Mouse (Mus musculus) cerebellum, adult 11 months (tissue): ENCODE results near the gene Pitpnm3.

ENCODE experiments used
- DNase-seq: peaks from one replicate; pipeline ENCODE4 v3.0.0; 2022

Pitpnm3 gene

DNA sequence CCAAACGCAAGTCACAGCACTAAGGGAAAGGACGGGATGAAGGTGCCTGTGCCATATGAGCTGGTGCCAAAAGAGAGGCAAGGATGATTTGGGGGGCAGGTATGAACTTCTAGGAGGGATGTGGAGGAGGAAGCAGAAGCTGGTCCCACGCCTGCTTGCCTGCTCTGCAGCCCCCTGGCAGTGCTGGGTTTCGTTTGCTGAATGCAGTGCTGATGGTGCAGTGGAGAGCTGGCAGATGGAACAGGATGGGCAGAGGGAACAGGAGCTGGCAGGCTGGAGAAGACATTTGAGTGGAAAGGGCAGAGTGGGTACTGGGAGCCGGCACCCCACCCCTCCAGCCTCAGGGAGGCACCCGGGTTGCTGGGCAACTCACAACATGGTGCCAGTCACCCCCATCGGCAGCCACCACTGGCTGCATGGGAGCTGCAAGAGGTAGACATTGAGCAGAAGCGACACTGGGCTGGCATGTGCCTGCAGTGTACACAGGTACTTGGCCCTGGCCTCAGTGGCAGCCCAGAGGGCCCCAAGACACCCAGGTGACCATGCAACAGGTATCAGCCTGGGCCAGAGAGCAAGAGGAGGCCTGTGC lies 86.3 kb downstream of the Pitpnm3 start:
- DNase-seq = no peak

DNA sequence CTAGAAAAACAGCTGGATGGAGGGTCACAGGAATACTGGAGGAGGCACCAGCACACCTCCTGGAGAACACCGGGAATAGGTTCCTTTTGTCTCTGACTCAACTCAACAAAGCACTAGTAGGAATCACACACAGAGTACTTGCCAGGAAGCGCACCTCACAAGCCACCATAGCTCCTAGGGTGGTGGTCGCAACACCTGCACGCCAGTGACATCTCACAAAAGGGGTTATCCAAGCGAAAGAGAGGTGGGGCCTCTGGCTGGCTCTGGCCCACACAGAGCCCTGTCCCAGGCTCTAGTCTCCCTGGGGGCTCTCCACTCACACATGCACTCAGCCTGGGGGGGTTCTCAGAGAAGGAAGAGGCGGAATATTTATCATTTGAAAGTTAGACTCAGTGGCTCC lies 86.8 kb downstream of the Pitpnm3 start:
- DNase-seq = no peak

DNA sequence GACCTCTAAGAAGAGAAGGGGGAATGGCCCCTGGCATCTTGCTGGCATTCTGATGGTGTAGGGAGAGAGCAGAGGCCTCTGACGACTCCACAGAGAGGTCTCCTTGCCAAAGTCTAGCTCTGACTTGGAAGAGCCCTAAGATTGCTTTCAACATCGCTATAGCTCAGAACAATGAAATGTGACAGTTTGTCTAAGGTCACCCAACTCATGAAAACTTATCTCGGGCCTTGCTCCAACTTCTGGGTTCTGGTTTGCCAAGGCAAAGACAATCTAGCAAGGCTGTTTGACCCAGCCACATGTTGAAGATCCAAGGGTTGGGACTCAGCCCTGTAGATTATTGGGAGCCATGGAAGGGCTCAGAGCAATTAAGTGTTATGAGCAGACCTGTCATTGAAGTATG lies 91.3 kb downstream of the Pitpnm3 start:
- no peak for DNase-seq

DNA sequence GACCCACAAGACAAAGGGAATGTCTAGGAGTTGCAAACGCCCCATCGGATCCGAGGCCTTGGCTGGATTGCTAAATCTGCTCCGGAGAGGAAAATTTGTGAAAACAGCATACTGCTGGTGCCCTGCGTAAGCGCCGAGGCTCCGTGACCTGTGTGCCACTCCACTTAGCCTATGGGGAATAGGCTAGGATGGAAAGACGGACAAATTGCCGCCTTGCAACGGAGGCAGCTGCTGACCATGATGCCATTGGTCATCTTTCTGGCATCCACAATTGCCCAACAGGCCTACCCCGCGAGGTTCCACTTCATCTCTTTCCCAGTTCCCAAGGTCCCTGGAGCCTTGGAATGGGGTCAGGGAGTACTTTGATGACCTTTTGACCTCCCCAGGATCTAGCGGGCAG lies 92.9 kb downstream of the Pitpnm3 start:
- no peak for DNase-seq

DNA sequence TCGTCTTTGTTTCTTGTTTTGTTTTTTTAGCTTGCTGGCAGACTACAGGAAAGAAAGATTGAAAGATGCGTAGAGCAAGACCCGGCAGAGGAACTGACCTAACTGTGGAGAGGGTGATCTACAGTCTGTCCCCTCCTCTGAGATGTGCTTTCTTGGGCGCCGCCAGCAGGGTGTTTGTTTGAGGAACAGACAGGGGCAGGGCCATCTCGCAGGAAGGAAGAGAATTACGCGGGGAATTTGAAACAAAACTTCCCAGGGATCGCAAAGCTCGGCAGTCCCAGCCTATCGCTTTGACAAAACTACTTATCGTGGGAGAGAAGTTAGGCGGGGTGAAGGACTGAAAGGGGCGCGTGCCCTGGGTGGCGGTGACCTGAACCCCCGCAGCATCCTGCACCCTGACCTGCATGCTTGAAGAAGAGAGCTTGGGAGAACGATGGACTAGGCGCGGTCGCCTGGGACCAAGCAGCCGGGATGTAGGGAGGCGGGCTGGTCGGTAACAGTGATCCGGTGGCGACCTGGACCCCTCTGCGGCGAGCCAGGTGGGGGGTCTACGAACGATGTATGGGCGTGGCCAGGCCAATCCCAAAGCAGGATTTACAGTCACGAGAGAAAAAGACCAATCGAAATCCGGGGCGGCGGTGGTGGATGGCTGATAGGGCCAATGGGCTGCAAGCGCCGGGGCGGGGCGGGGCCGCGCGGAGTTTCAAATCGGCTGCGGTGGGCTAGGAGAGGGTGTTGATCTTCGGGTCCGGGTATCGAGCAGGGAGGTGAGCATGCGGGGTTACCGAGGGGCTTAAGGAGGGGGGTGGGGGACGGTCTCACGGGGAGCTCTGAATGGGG lies 93.6 kb downstream of the Pitpnm3 start, which contains the start of gene Pimreg:
Gene Pimreg (plus strand): TSS at position 265 of the 840 bp plus-strand sequence.
- peak; percentile 61 for DNase-seq

DNA sequence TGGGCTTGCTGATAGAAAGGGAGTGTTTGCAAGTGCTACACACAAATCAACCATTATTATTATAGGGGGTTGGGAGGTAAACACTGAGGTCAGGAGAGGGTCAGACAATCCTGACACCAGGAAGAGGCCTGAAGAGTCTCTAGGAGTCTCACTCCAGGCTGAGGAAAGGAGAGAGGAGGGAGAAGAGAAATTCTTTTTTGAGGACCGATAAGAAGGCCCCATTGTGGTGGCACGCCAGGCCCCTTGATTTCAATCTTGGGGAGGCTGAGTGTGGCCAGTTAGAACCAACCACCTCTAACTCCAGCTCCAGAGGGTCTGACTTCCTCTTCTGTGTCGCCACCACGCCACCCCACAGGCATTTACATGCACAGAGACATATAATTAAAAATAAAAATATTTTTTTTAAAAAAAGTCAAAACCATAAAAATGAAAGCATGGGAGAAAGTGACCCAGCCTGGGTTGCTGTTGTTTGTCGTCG lies 94.2 kb downstream of the Pitpnm3 start:
- DNase-seq = no peak

DNA sequence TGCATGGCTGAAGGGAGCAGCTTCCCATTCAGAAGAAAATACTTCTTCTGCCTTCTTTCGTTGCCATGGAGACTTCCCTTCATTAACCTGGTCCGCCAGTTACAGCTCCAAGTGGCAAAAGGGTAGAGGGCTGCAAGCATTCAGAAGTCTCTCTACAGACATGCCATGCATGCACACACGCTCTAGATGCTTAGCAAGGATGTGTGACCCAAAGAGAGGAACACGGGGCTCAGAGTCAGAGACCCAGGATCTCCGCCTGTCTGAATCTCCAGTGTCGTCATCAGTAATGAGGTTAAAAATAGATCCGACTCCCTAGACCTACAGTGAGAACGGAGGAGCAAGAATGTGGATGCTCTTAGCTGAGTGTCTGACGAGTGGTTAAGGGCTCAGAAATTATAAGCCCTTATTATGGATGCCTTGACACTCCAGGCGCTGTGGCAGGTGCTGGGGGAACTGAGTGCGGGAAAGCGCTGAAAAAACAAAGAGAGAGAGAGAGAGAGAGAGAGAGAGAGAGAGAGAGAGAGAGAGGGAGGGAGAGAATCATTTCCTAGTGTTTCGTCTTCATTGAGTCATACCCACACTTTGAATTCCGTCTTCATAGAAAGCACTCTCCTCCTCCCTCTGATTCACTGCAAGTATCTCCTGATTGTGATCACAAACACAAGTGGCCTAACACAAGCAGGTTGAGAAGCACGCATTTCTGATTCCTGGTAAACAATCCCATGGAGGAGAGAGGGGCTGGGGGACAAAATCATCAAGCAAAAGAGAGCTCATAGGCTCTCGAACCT lies 95.8 kb downstream of the Pitpnm3 start:
- DNase-seq = no peak

DNA sequence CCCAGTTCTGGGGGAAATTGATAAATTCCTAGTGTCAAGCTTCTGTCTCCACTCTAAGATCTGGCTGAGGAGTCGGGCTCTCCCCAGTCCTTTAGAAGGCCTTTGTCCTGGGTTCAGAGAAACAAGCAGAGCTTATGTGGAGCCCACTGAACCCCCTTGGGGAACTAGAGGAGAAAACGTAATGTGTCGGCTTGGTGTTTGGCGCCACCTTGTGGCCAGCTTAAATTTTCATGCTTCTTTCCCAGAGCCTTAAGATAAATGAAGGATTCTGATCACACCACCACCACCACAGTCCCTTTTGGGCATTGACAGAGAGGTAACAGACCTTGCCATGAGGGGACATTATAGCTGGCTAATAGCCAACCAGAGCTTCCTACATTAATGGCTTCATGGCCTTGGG lies 97.6 kb downstream of the Pitpnm3 start:
- DNase-seq = peak; percentile 60

DNA sequence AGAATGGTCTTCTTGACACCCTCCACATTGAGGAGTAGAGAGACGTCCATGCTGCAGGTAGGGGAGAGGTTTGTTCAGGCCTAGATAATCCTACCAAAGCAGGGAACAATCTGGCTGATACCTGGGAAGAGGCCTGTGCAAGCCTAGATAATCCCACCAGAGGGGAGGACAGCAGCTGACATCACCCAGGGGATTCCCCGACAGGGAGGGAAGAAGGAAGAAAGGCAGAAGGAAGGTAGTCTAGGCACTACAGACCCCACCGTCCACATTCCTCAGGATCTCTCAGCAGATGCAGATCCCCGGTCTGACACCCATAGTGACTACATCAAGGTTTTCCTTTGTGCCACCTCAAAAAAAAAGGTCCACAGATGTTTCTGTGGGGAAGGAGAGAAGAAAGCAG lies 98.2 kb downstream of the Pitpnm3 start, which contains the start of gene Aipl1:
Gene Aipl1 (minus strand): TSS at position 101 of the 400 bp plus-strand sequence.
- DNase-seq = no peak

DNA sequence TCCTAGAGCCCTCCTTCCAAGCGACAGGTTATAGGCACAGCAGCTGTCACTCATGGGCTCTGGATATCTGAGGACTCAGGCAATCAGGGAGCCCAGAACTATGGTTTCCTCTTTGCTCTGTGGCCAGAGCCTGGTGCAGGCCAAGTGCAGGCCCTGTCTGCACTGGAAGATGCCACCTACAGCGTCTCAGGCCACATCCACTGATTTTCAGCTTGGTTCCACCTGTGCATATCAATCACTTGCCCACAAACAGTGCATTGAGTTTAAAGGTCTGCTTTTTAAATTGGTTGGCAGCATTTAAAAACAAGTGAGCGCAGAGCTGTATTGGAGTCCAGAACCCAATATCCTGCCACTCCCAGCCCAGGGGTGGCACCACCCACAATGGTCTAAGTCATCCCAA lies 103.0 kb downstream of the Pitpnm3 start:
- DNase-seq = no peak

DNA sequence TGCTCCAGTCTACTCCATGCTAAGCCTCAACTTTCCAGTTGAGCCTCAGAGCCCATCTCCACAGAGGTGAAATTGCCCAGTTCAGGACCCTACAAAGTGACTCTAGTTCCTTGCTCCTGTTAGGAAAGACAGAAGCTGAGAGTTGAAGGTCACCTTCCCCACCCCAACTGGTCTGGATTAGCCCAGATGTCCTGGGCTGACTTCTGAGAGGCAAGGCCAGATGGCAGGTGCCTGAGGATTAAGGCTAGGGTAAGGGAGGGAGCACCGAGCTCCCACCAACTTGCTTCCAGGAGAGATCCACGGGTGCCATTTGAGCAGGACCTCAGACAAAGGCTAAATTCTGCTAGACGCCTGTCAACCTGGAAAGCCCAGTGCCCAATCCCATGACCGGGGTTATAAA lies 103.5 kb downstream of the Pitpnm3 start:
- no peak for DNase-seq

DNA sequence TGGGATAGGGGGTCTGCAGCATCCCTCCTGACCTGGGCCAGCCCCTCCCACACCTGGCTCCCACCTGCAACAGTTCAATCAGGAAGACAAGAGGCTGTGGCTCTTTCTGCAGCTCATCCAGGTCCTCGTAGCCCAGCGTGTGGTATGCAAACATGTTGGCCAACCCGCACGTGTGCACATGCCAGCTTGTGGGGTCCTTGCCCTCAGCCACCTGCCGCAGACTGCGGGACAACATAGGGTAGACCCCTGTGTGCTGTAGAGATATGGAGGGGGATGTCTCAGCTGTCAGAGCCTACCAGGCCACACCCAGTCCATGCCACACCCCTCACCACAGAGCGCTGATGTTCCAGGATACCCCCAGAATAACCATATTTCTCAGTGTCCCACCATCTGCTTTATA lies 104.2 kb downstream of the Pitpnm3 start:
- DNase-seq = no peak

DNA sequence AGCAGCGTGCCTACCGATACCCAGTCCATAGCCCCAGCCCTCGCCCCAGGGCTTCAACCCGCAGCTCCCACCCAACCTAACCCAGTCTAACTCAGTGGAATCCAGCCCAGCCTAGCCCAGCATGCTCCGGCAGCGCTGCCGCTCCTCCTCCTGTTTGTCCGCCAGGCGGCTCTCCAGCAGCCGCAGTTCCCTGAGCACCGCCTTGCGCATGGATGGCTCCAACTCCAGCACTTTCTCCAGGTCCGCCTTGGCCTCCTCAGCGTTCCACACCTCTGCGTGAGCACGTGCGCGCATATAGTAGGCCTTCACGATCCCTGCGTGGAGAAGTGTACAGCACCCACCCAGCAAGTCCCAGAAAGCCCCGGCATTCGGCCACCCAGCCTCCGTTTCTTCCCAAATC lies 106.4 kb downstream of the Pitpnm3 start:
- no peak for DNase-seq

DNA sequence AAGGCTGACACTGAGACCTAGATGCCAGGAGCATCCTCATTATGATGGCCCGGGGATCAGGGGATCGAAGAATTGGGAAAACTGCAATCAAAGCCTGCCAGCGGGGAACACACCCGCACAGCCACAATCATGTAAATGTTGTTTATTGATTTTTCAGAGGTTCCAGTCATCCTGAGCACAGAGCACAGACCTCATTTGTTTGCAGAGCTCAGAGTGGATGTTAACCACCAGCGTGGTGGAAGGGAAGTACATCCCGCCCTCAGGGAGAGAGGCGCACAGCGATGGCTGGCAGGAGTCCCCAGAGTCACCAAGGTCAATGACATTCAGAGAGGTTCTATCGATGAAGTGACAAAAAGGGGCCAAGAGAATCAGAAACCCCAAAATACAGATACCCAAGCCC lies 107.7 kb downstream of the Pitpnm3 start:
- DNase-seq = no peak

DNA sequence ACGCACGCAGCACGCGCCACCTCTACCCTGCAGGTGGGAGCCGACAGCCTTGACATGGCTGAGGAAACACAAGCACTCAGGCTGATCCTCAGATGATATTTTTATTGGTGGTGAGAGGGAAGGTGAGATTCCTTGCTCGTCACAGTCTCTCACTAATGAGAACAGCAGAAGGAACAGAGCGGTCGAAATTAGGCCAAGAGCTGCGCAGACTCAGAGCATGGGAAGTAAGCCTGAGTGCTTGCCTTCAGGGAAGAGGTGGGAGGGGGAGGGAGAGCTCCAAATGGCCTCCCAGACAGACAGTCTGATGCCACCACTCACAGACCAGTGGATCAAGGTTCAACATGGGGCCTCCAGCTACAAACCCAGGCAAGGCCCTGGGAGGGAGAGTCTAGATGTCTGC lies 109.1 kb downstream of the Pitpnm3 start:
- DNase-seq = no peak

DNA sequence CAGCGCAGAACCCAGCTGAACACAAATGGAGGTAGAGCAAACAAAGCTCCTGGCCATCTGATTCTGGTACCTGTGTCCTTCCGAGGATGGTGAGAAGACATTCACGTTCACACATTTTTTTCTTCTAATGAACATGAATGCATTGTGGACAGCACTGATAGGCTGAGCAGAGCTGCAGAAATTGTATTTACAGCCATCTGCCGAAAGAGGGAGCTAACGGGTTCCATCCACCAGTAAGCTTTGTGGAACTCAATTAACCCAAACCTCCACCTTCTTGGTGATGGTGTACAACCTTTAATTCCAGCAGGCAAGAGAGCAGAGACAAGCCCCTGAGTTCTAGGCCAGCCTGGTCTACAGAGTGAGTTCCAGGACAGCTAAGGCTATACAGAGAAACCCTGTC lies 109.7 kb downstream of the Pitpnm3 start:
- DNase-seq = no peak

DNA sequence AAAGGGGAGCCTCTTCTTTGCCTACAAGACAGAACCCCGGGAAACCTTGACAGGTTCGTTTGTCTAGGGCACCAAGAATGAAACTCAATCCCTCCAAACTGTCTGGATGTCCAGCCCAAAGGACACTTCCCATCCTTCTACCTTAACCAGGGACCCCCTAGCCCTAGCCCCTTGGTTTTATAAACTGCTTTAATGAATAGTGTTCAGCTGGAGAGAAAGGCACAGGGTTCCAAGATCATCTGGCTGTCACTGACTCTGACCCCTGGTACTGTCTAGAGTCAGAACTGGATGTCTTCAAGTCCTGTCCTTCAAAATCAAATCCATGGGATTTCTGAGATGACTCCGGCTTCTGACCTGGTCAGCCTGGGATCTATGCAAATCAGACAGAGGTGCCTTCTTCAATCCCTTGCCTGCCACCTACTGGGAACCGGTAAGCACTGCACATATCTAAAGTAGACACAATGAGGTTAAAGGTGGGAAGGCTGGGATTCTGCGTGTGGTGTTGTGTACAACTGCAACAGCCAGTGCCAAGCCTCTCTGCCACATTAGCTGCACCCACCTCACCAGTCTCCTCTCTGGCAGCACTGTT lies 111.3 kb downstream of the Pitpnm3 start:
- peak; percentile 75 for DNase-seq

DNA sequence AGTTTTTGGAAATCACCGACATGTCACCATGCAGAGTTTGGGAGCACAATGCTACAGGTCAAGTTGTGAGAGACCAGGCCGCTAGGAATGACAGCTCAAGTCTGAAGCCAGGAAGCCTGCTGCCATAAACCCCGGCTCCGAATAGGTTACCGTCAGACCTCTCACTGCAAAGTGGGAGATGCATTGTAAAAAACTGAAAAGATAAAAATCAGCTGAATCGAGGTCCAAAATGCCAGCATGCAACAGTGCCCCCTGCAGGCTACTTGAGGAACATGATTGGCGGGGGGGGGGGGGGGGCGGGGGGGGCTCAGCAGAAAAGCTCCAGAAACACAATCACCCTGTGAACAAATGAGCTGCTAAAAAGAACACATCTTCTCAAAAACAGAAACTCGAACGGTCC lies 112.0 kb downstream of the Pitpnm3 start:
- no peak for DNase-seq

DNA sequence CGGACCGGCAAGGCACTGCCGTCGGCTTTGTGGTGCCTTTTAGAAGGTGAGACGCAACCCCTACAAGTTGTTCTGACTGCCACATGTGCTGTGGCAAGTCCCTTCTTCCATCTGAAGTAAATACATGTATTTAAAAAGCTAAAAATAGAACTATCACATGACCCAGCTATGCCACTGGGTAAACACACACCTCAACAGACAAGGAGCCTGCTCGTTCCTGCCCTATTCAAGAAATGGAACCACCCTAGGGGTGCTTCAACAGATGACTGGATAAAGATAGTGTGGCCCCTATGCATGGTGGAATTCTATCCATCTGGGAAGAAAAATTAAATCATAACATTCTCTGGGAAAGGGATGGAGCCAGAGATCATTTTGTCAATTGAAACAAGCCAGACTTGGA lies 112.8 kb downstream of the Pitpnm3 start:
- DNase-seq = no peak

DNA sequence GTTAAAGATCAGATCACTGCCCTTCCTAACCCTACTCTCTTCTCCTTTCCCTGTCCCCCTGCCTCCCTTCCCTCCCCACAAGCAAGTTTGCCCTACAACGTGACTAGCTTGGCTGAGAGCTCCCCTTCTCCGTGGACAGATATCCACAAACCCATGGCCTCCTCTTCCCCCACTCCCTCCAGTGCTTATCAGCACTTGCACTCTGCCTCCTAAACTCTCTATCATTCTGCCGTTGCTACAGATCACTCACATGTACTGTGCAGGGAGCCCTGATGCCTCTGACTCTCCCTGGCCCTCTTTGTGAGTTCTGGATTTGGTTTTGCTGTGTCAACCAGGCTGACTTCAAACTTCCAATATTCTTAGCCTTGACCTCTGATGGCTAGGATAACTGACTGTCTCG lies 114.6 kb downstream of the Pitpnm3 start:
- DNase-seq = no peak

DNA sequence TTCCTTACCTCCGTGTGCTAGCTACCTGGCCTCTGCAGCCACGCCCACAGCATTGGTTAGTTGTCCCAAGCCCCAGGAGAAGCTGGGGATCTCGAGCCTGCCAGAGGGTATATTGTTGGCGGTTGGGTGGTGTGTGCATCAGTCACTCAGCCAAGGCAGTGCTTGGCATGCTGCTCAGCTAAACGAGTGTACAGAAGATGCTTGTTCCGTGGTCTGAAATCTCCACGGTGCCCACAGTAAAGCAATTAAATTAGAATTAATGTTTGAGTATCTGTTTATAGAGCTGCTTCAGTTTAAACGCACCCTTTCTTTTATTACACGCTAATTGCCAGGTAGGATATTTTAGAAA lies 118.4 kb downstream of the Pitpnm3 start:
- no peak for DNase-seq

DNA sequence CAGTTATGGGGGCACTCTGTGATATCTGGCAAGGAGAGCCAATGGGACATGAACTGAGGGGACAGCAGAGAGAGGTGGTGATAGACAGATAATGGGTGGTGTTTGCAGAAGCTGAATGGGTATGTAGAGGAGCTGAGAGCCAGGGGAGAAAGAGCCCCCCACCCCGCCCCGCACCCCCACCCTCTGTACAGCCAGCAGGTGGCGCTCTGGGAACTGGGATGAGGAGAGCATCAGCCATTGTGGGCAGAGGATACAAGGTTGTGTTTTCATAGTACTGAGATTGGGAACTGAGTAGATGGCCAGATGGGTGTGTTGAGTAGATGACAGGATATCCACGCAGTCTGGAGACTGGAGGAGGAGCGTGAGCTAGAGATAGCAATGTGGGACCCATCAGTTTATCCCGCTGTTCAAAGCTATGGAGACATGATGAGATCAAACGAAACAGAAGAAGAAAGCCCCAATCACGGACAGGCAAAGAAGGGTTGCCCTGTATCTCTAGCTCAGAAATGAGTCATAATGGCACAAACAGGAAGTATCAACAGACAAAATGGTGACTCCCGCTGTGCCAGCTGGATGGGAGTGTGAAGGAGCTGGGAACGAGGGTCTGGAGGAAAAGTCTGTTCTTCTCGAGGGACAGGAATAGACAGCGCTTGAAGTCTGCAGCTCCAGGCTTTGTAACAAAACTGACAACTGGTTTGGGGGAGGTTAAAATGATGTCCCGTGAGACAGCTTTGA lies 118.9 kb downstream of the Pitpnm3 start:
- DNase-seq = no peak

DNA sequence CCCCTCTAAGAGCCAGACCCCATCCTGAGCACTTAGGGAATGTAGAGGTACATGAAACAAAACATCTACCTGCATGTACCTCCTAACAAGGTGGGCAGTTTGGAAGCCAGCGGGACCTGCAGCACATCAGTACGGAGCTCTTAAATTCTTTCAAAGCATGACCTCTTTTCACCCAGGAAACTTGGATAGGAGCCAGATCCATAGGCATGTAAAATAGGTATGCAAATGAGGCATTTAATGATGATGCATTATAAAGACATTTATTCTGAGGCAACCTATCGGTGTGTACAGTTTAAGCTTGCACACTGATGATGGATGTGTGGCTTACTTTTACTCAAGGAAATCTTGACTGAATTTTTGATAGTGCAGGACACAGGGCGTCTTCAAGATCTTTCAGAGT lies 120.9 kb downstream of the Pitpnm3 start:
- DNase-seq = no peak
